Mouse (Mus musculus) liver, embryonic 11.5 days (tissue): Measurements from ENCODE around the gene Gm6525. TPM values are rescaled to one million over a fixed set of nuclear protein-coding genes. Genes with fewer than 3 reads are reported as not detected.

ENCODE experiments used
- ATAC-seq: fragments of 200-750 bp; cut with Nextera tagmentation; replicated peaks from 2 replicates; pipeline ENCODE4 v1.8.0; 2017; ENCODE audit warnings: moderate number of reproducible peaks, mild to moderate bottlenecking, moderate TSS enrichment, moderate library complexity; ENCODE audit not compliant: low FRiP score
- DNase-seq: peaks from one replicate; pipeline ENCODE4 v3.0.0-alpha.2; 2017; ENCODE audit warnings: low spot score
- H3K27ac ChIP-seq: fragments of 300-500 bp; sonication (generic); 2 replicates; pipeline ENCODE4 v1.5.1; 2014; ENCODE audit warnings: mild to moderate bottlenecking, low read depth, low read length, control low read depth
- H3K27me3 ChIP-seq: fragments of 300-500 bp; sonication (generic); replicated peaks from 2 replicates; pipeline ENCODE4 v1.6.1; 2014; ENCODE audit warnings: low read length, mixed read lengths; ENCODE audit not compliant: control insufficient read depth, insufficient read depth
- H3K36me3 ChIP-seq: fragments of 300-500 bp; sonication (generic); 2 replicates; pipeline ENCODE4 v1.6.1; 2014; ENCODE audit warnings: mild to moderate bottlenecking, low read length, moderate library complexity, mixed read lengths; ENCODE audit not compliant: control insufficient read depth, insufficient read depth
- H3K4me1 ChIP-seq: fragments of 300-500 bp; sonication (generic); replicated peaks from 2 replicates; pipeline ENCODE4 v1.6.1; 2014; ENCODE audit warnings: low read length, mixed read lengths; ENCODE audit not compliant: control insufficient read depth, insufficient read depth
- H3K4me2 ChIP-seq: fragments of 300-500 bp; sonication (generic); 2 replicates; pipeline ENCODE4 v1.6.1; 2014; ENCODE audit warnings: mild to moderate bottlenecking, control low read depth, moderate library complexity
- H3K4me3 ChIP-seq: fragments of 300-500 bp; sonication (generic); 2 replicates; pipeline ENCODE4 v1.5.1; 2014; ENCODE audit warnings: low read depth, low read length, control low read depth
- H3K9ac ChIP-seq: fragments of 300-500 bp; sonication (generic); 2 replicates; pipeline ENCODE4 v1.6.1; 2014; ENCODE audit warnings: low read depth, low read length, control low read depth
- H3K9me3 ChIP-seq: fragments of 300-500 bp; sonication (generic); 2 replicates; pipeline ENCODE4 v1.6.1; 2016; ENCODE audit warnings: low read length, inconsistent platforms, mixed read lengths; ENCODE audit not compliant: control insufficient read depth
- WGBS: fragments of 180-500 bp; shearing (Covaris S2); extraction: QIAGEN DNeasy Blood & Tissue Kit; methylation state at CpG from one replicate; pipeline ENCODE4 v1.1.7; 2014; 5-methylcytosine and 5-hydroxymethylcytosine counted together
- polyA plus RNA-seq: library from polyadenylated mRNA; unstranded; fragments of >200 nt; fragmentation: Nextera tagmentation; extraction: Ambion mirVana; gene quantifications from 2 replicates; pipeline ENCODE4 v1.2.1, GENCODE M21; 2014

Gene Gm6525
- polyA plus RNA-seq, 1 experiment from 2014 or later: 0.27 TPM

DNA sequence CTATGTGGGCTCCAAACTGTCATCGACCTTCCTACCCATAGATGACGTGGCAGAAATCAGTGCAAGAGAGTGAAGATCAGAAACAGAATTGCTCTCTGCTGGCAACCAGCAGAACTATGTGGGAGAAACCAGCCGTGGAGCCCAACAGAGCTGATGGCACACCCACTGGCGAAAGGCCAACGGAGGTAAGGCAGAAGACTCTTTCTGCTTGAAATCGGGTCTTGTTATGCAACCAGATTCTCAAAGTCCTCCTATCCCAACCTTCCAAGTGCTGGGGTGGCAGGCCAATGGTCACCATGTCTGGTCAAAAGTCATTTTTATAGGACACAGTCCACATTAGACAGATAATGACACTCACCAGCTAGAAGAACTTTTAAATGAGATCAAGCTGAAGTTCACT, 40.6 kb downstream of the Gm6525 start:
- no peak for ATAC-seq
- H3K27me3 ChIP-seq: peaks cover 4% of the 10 kb centered on the region; the same call in 1 of the 2 replicates
- 78% methylated on average over 6 of the region's 6 CpGs for WGBS
- DNase-seq: no peak
- no peak overlapping the region for H3K4me2 ChIP-seq
- no peaks in the 10 kb centered on the region for H3K36me3 ChIP-seq
- no peak overlapping the region for H3K27ac ChIP-seq
- no peak overlapping the region for H3K9ac ChIP-seq
- no peaks in the 10 kb centered on the region for H3K9me3 ChIP-seq
- no peak overlapping the region for H3K4me3 ChIP-seq
- no peaks in the 10 kb centered on the region for H3K4me1 ChIP-seq

- H3K36me3 ChIP-seq: no peaks in the 10 kb centered on the region
Measured at GRCm38 (mm10) chr3:84215253-84215652, 41.3 kb downstream of the Gm6525 start.

DNA sequence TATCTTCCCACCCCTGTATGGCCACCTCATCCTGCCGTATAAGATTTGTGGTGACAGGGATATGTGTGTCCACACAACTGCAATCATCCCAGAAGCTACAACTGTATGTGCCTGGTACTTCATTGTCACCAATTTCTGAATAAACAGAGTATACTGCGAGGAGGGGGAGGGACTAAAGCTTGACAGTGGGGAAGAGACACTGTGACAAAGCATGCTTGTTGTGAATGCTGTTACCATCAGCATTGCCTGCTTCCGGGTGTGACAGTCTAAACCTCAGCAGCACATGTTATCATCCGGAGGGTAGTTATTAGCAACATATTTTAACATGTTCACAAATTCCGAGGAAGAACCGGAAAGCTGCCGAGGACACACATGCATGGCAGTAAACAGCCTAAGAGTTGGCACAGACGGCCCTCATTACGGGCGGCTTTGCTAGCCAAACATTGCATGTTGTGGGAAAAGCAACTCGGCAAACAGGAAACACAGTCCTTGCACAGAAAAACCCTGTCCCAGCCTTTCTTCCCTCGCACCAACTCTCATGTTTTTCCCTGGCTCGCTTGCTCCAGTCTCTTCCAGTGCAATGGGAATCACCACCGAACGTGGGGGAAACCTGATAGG, 41.9 kb downstream of the Gm6525 start:
- H3K9ac ChIP-seq: no peak overlapping the region
- no peak overlapping the region for H3K4me3 ChIP-seq
- DNase-seq: no peak
- 80% methylated on average over 15 of the region's 15 CpGs for WGBS
- H3K36me3 ChIP-seq: no peaks in the 10 kb centered on the region
- no peak for ATAC-seq
- no peaks in the 10 kb centered on the region; the same call in 1 of the 2 replicates for H3K4me1 ChIP-seq
- no peaks in the 10 kb centered on the region for H3K9me3 ChIP-seq
- no peak overlapping the region for H3K27ac ChIP-seq
- no peak overlapping the region for H3K4me2 ChIP-seq
- H3K27me3 ChIP-seq: peaks cover 13% of the 10 kb centered on the region

More at GRCm38 (mm10) chr3:84215253-84215652, 41.3 kb downstream of the Gm6525 start:
- H3K27me3 ChIP-seq: peaks cover 8% of the 10 kb centered on the region
- DNase-seq (no peak), ATAC-seq (no peak)
- no peaks in the 10 kb centered on the region for H3K4me1 ChIP-seq
- H3K27ac ChIP-seq: no peak overlapping the region
- 77% methylated on average over 9 of the region's 9 CpGs for WGBS
- no peak overlapping the region for H3K9ac ChIP-seq
- no peaks in the 10 kb centered on the region for H3K9me3 ChIP-seq
- H3K4me3 ChIP-seq: no peak overlapping the region
- no peak overlapping the region for H3K4me2 ChIP-seq

DNA sequence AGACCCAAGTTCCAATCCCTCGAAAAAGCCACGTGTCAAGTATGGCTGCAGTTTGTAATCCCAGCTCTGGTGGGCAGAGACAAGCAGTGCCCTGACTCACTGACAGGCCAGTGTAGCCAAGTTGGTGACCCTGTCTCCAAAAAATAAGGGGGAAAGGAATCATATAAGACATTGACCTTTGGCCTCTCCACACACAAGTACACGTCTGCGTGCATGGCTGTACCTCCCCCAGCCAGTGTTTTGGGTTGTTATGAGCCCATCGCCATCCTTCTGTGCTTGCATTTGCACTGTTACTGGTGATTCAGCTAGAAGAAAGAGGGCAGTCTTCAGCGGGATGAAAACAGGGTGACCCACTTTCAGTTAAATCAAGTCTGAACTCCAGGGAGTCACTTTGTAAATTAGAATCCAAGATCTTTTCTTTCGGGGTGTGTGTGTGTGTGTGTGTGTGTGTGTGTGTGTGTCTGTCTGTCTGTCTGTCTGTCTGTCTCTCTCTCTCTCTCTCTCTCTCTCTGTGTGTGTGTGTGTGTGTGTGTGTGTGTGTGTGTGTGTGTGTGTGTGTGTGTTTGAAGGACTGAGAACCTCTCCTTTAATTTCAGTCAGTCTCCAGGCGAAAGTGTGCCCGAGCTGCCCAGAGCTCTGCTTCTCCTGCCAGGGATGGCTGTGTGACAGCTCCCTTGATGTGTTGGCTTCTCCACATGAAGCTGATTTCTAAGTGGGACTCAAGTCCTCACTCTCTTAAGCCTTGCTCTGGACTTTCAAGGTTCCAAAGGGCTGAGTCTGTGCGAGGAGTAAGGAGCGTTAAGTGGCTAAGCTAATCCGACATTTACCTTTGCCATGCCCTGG, 43.4 kb downstream of the Gm6525 start:
- Histone ChIP-seq H3K27me3 (peaks cover 16% of the 10 kb centered on the region), H3K4me3 (no peak overlapping the region), H3K4me2 (no peak overlapping the region), H3K9ac (no peak overlapping the region), H3K27ac (no peak overlapping the region), H3K36me3 (no peaks in the 10 kb centered on the region), H3K4me1 (no peaks in the 10 kb centered on the region; the same call in 1 of the 2 replicates), H3K9me3 (no peaks in the 10 kb centered on the region)
- no peak for DNase-seq
- WGBS: 71% methylated on average over 12 of the region's 12 CpGs
- ATAC-seq: no peak

DNA sequence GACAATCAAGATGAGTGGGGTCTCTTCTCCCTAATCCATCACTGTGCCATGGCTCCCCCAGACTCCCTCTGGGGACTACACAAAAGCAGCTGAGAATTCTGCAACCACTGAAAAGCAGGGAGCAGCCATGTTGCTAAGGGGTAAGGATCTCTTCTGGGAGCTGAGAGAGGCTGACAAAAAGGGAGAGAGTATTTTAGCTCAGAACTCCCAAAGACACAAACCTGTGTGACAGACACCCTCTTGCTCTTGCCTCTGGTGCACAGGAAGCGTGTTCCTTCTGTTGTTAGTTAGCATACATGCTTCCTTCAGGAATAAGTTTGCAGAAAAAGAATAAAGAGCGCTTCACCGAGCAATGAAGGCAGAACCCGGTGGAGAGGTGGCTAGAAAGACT, 44.1 kb downstream of the Gm6525 start:
- no peaks in the 10 kb centered on the region for H3K36me3 ChIP-seq
- H3K27me3 ChIP-seq: peaks cover 16% of the 10 kb centered on the region
- 58% methylated on average over 4 of the region's 4 CpGs for WGBS
- no peaks in the 10 kb centered on the region for H3K9me3 ChIP-seq
- no peak overlapping the region for H3K9ac ChIP-seq
- H3K4me2 ChIP-seq: no peak overlapping the region
- no peak for ATAC-seq
- no peak overlapping the region for H3K27ac ChIP-seq
- no peak overlapping the region for H3K4me3 ChIP-seq
- DNase-seq: no peak
- no peaks in the 10 kb centered on the region; the same call in 1 of the 2 replicates for H3K4me1 ChIP-seq

GRCm38 (mm10) chr3:84218498-84218897, 44.6 kb downstream of the Gm6525 start:
- H3K4me3 ChIP-seq: no peak overlapping the region
- H3K4me1 ChIP-seq: no peaks in the 10 kb centered on the region; the same call in 1 of the 2 replicates
- H3K27me3 ChIP-seq: peaks cover 16% of the 10 kb centered on the region
- H3K4me2 ChIP-seq: no peak overlapping the region
- H3K9me3 ChIP-seq: no peaks in the 10 kb centered on the region
- no peak overlapping the region for H3K27ac ChIP-seq
- H3K36me3 ChIP-seq: no peaks in the 10 kb centered on the region
- ATAC-seq (no peak), DNase-seq (no peak)
- no peak overlapping the region for H3K9ac ChIP-seq
- 71% methylated on average over 2 of the region's 2 CpGs for WGBS

DNA sequence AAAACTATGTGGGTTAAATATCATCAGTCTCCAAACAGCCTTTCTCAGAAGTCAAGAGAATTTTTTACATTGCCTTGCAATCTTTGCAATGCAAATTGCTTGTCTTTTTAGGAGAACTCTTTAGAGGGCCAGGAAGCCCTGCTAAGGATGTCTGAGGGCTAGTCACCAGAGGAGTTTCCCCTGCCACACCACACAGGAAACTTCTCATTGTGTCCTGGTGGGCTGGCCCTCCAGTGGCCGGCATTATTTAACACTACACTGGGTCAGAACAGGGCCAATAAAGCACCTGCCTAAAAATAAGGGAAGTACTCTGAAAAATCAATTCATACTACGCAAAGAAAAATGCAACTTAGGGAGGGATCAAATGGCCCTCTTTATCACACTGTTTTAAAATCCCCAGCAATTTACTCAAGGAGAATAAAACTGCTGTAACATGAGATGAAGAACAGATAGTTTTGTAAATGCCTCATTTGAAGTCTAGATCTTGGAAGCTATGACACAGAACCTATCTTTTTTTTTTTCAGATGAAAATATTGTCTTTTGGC, 45.3 kb downstream of the Gm6525 start:
- Histone ChIP-seq H3K4me3 (no peak overlapping the region), H3K27ac (no peak overlapping the region), H3K9me3 (no peaks in the 10 kb centered on the region), H3K27me3 (peaks cover 16% of the 10 kb centered on the region), H3K9ac (no peak overlapping the region), H3K4me2 (no peak overlapping the region), H3K4me1 (no peaks in the 10 kb centered on the region; the same call in 1 of the 2 replicates), H3K36me3 (no peaks in the 10 kb centered on the region)
- 22% methylated on average over 2 of the region's 2 CpGs for WGBS
- DNase-seq (no peak), ATAC-seq (no peak)

GRCm38 (mm10) chr3:84219720-84220273, 45.9 kb downstream of the Gm6525 start:
- H3K9ac ChIP-seq: no peak overlapping the region
- no peak overlapping the region; the same call in 1 of the 2 replicates for H3K4me3 ChIP-seq
- WGBS: 13% methylated on average over 9 of the region's 9 CpGs
- peaks cover 16% of the 10 kb centered on the region for H3K27me3 ChIP-seq
- DNase-seq (no peak), ATAC-seq (no peak)
- H3K4me2 ChIP-seq: peak overlapping the region; percentile 62
- no peak overlapping the region for H3K27ac ChIP-seq
- no peaks in the 10 kb centered on the region for H3K9me3 ChIP-seq
- no peaks in the 10 kb centered on the region; the same call in 1 of the 2 replicates for H3K4me1 ChIP-seq
- no peaks in the 10 kb centered on the region for H3K36me3 ChIP-seq
